Mouse (Mus musculus): ENCODE measurements at regions not wholly inside any gene's neighbourhood (a gene's known extent, or its start where the extent isn't known, plus 50 kb on each side); places are given as distances from the start of the nearest gene placed in this dataset.

GRCm38 (mm10) chr10:98007037-98007436 lies 280.5 kb upstream of the C030005K15Rik start:
- no peak for TF ChIP-seq CHD2 (IDR thresholded peaks at IDR 0.05; ENCODE audit: low read depth, low read length)
- no peak for TF ChIP-seq ZNF384 (IDR thresholded peaks at IDR 0.05; ENCODE audit: low read depth, low read length)
- no peak for TF ChIP-seq ZC3H11A (IDR thresholded peaks at IDR 0.05; ENCODE audit: borderline replicate concordance, low read depth, low read length)
- TF ChIP-seq MAFK (IDR thresholded peaks at IDR 0.05; ENCODE audit: insufficient read depth, low read depth, low read length) = no peak
- TF ChIP-seq HCFC1 (IDR thresholded peaks at IDR 0.05; ENCODE audit: borderline replicate concordance, insufficient read depth, low read length) = no peak
